Mouse (Mus musculus): ENCODE measurements around the gene Vezf1. TPM values are rescaled to one million over a fixed set of nuclear protein-coding genes. Genes with fewer than 3 reads are reported as not detected.

Gene Vezf1
- 26.8 TPM in 2 replicates for polyA plus RNA-seq (2015; fragmentation: Nextera tagmentation; extraction: Ambion mirVana)

- Histone ChIP-seq H3K27ac (ENCODE audit: low read length) (peak within 1 kb of the TSS; percentile 97), H3K4me1 (ENCODE audit: insufficient read depth, low read depth, low read length) (peaks cover 11% of the 10 kb centered on the region; the same call in 1 of the 2 replicates), H3K36me3 (ENCODE audit: insufficient read depth, low read length) (no peaks in the 10 kb centered on the region), H3K9ac (replicated peaks; ENCODE audit: low read depth) (peak within 1 kb of the TSS; percentile 93), H3K4me2 (replicated peaks; ENCODE audit: low read depth, low read length) (peak within 1 kb of the TSS; percentile 91), H3K4me3 (ENCODE audit: low read depth, low read length) (peak within 1 kb of the TSS; percentile 93), H3K27me3 (replicated peaks; ENCODE audit: insufficient read depth, low read length) (no peaks in the 10 kb centered on the region), H3K9me3 (ENCODE audit: low read length) (no peaks in the 10 kb centered on the region)
- 6% methylated on average over 21 of the region's 81 CpGs for WGBS
- TF ChIP-seq EP300 (IDR thresholded peaks at IDR 0.05) (no peak), CTCF (IDR thresholded peaks at IDR 0.05) (no peak)
- peak; percentile 91 for DNase-seq (ENCODE audit: low spot score)
- ATAC-seq, result peak; percentile 90
Measured at GRCm38 (mm10) chr11:88067586-88068410, at the start of gene Vezf1. Gene Vezf1, plus strand, starts transcription at chr11:88068279.

GRCm38 (mm10) chr11:88023933-88024332 lies 44.1 kb upstream of the Vezf1 start:
- no peak overlapping the region for H3K27ac ChIP-seq (ENCODE audit: low read length)
- no peak overlapping the region for H3K4me2 ChIP-seq (replicated peaks; ENCODE audit: low read depth, low read length)
- no peak for ATAC-seq

GRCm38 (mm10) chr11:88027391-88028035 lies 40.6 kb upstream of the Vezf1 start:
- TF ChIP-seq CTCF (IDR thresholded peaks at IDR 0.05), result no peak
- no peak for TF ChIP-seq EP300 (IDR thresholded peaks at IDR 0.05)
- no peak overlapping the region for H3K4me2 ChIP-seq (replicated peaks; ENCODE audit: low read depth, low read length)
- no peaks in the 10 kb centered on the region for H3K4me1 ChIP-seq (ENCODE audit: insufficient read depth, low read depth, low read length)
- H3K36me3 ChIP-seq (ENCODE audit: insufficient read depth, low read length), result no peaks in the 10 kb centered on the region
- H3K9ac ChIP-seq (replicated peaks; ENCODE audit: low read depth), result no peak overlapping the region
- H3K9me3 ChIP-seq (ENCODE audit: low read length), result no peaks in the 10 kb centered on the region
- ATAC-seq (no peak), DNase-seq (ENCODE audit: low spot score) (no peak)
- H3K4me3 ChIP-seq (ENCODE audit: low read depth, low read length), result no peak overlapping the region
- 70% methylated on average over 9 of the region's 9 CpGs for whole genome bisulfite sequencing
- H3K27ac ChIP-seq (ENCODE audit: low read length), result no peak overlapping the region
- no peaks in the 10 kb centered on the region for H3K27me3 ChIP-seq (replicated peaks; ENCODE audit: insufficient read depth, low read length)

More at GRCm38 (mm10) chr11:88023933-88024332, 44.1 kb upstream of the Vezf1 start:
- no peak overlapping the region for H3K9ac ChIP-seq (replicated peaks; ENCODE audit: low read depth)
- H3K27me3 ChIP-seq (replicated peaks; ENCODE audit: insufficient read depth, low read length), result no peaks in the 10 kb centered on the region
- no peak overlapping the region for H3K4me3 ChIP-seq (ENCODE audit: low read depth, low read length)
- H3K36me3 ChIP-seq (ENCODE audit: insufficient read depth, low read length), result no peaks in the 10 kb centered on the region
- H3K9me3 ChIP-seq (ENCODE audit: low read length), result no peaks in the 10 kb centered on the region
- no peak for DNase-seq (ENCODE audit: low spot score)
- WGBS, result 60% methylated on average over 2 of the region's 2 CpGs
- no peaks in the 10 kb centered on the region for H3K4me1 ChIP-seq (ENCODE audit: insufficient read depth, low read depth, low read length)
- no peak for TF ChIP-seq EP300 (IDR thresholded peaks at IDR 0.05)
- TF ChIP-seq CTCF (IDR thresholded peaks at IDR 0.05), result no peak

DNA sequence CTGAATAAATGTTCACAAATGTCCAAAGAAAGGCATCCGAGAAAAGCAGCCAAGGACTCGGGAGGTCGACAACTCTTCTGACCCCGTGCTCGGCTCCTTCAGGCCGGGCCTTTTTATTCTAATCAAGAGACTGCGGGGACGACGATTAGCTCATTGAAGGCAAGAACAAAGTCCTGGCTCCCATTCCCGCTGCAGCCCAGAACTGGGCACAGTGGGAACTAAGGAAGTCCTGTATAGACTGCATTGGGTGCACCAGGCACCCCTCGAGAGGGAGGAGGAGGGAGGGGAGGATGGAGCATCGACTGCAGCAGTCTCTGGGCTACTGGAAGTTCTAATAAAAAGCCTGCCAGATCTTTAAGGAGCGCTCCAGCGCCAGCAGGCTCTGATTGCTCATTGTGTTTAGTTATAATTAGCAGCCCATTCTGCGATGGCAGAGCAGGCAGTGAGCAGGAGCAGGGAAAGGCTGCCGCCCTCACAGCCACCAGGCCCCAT lies 39.8 kb upstream of the Vezf1 start:
- Histone ChIP-seq H3K27me3 (replicated peaks; ENCODE audit: insufficient read depth, low read length) (no peaks in the 10 kb centered on the region), H3K36me3 (ENCODE audit: insufficient read depth, low read length) (no peaks in the 10 kb centered on the region), H3K4me3 (ENCODE audit: low read depth, low read length) (no peak overlapping the region), H3K4me1 (ENCODE audit: insufficient read depth, low read depth, low read length) (no peaks in the 10 kb centered on the region), H3K27ac (ENCODE audit: low read length) (no peak overlapping the region), H3K9me3 (ENCODE audit: low read length) (no peaks in the 10 kb centered on the region), H3K4me2 (replicated peaks; ENCODE audit: low read depth, low read length) (no peak overlapping the region), H3K9ac (replicated peaks; ENCODE audit: low read depth) (no peak overlapping the region)
- ATAC-seq (no peak), DNase-seq (ENCODE audit: low spot score) (no peak)
- 32% methylated on average over 16 of the region's 16 CpGs for WGBS
- TF ChIP-seq EP300 (IDR thresholded peaks at IDR 0.05) (no peak), CTCF (IDR thresholded peaks at IDR 0.05) (no peak)

DNA sequence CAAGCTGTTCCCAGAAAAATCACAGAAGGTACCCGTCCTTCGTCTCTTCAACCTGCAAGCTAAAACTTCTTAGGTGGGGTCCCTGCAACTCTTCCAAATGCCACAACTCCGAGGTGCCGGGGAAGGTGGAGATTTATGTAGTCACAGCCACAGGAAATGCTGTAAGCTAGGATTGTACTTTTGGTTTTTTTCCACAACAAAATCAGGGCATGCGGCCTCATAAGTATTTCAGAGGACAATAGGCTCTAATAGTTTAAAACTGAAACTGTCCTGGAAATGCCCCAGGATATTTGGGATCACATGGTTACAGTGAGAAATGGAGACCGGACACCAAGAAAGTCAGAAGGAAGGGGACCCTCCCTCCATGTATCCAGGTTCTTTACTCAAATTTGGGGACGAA lies 37.9 kb upstream of the Vezf1 start:
- Histone ChIP-seq H3K27me3 (replicated peaks; ENCODE audit: insufficient read depth, low read length) (no peaks in the 10 kb centered on the region), H3K4me2 (replicated peaks; ENCODE audit: low read depth, low read length) (no peak overlapping the region), H3K9ac (replicated peaks; ENCODE audit: low read depth) (no peak overlapping the region), H3K4me1 (ENCODE audit: insufficient read depth, low read depth, low read length) (no peaks in the 10 kb centered on the region), H3K36me3 (ENCODE audit: insufficient read depth, low read length) (no peaks in the 10 kb centered on the region), H3K9me3 (ENCODE audit: low read length) (no peaks in the 10 kb centered on the region), H3K27ac (ENCODE audit: low read length) (no peak overlapping the region), H3K4me3 (ENCODE audit: low read depth, low read length) (no peak overlapping the region)
- ATAC-seq (no peak), DNase-seq (ENCODE audit: low spot score) (no peak)
- WGBS, result 81% methylated on average over 7 of the region's 7 CpGs
- no peak for TF ChIP-seq EP300 (IDR thresholded peaks at IDR 0.05)
- TF ChIP-seq CTCF (IDR thresholded peaks at IDR 0.05), result no peak

GRCm38 (mm10) chr11:88030836-88031235 lies 37.2 kb upstream of the Vezf1 start:
- no peak overlapping the region for H3K9ac ChIP-seq (replicated peaks; ENCODE audit: low read depth)
- no peak for TF ChIP-seq CTCF (IDR thresholded peaks at IDR 0.05)
- TF ChIP-seq EP300 (IDR thresholded peaks at IDR 0.05), result no peak
- ATAC-seq, result no peak
- H3K4me2 ChIP-seq (replicated peaks; ENCODE audit: low read depth, low read length), result no peak overlapping the region
- WGBS, result 34% methylated on average over 2 of the region's 2 CpGs
- H3K27me3 ChIP-seq (replicated peaks; ENCODE audit: insufficient read depth, low read length), result no peaks in the 10 kb centered on the region
- H3K4me3 ChIP-seq (ENCODE audit: low read depth, low read length), result no peak overlapping the region
- no peaks in the 10 kb centered on the region for H3K9me3 ChIP-seq (ENCODE audit: low read length)
- no peak for DNase-seq (ENCODE audit: low spot score)
- H3K36me3 ChIP-seq (ENCODE audit: insufficient read depth, low read length), result no peaks in the 10 kb centered on the region
- H3K4me1 ChIP-seq (ENCODE audit: insufficient read depth, low read depth, low read length), result no peaks in the 10 kb centered on the region
- H3K27ac ChIP-seq (ENCODE audit: low read length), result no peak overlapping the region

All from lung, postnatal 0 days (tissue).